8 mouse cellular contexts compared by ENCODE assay signal in genomic region chr7:139212754-139213745, GRCm38 (mm10). TPM values are rescaled to one million over a fixed set of nuclear protein-coding genes. Genes with fewer than 3 reads are reported as not detected.
DNase-seq lines count a peak whose midpoint lies in the region; ATAC-seq lines count a peak whose summit lies in the region.

Gene Lrrc27 (plus strand): TSS chr7:139212988.
Gene Stk32c (minus strand): TSS chr7:139213307.

- peak; percentile 92 for ATAC-seq in erythroblast, adult 5-6 weeks (replicated peaks; ENCODE audit: low FRiP score, poor library complexity, severe bottlenecking)
- peak; percentile 98 for ATAC-seq in kidney, embryonic 15.5 days (replicated peaks; ENCODE audit: low FRiP score)
- ATAC-seq in monocyte, adult 5-6 weeks (replicated peaks; ENCODE audit: insufficient number of reproducible peaks, low FRiP score, low TSS enrichment, poor library complexity, severe bottlenecking): peak; percentile 92

- peak within 1 kb of the TSS; percentile 97 for H3K27ac ChIP-seq in heart, embryonic 10.5 days
- peak within 1 kb of the TSS; percentile 88 for H3K27ac ChIP-seq in kidney, embryonic 15.5 days

- H3K9me3 ChIP-seq in heart, embryonic 10.5 days: no peaks in the 10 kb centered on the region
- H3K9me3 ChIP-seq in kidney, embryonic 15.5 days (replicated peaks): no peaks in the 10 kb centered on the region

- H3K4me2 ChIP-seq in kidney, embryonic 15.5 days: peak within 1 kb of the TSS; percentile 74

- no peaks in the 10 kb centered on the region for H3K36me3 ChIP-seq in heart, embryonic 10.5 days
- H3K36me3 ChIP-seq in kidney, embryonic 15.5 days: no peaks in the 10 kb centered on the region

- H3K9ac ChIP-seq in kidney, embryonic 15.5 days: peak within 1 kb of the TSS; percentile 69

- WGBS in heart, embryonic 10.5 days: 3% methylated on average over 53 of the region's 53 CpGs
- WGBS in kidney, embryonic 15.5 days: 2% methylated on average over 53 of the region's 53 CpGs

- peaks cover 22% of the 10 kb centered on the region for H3K4me1 ChIP-seq in heart, embryonic 10.5 days
- peaks cover 25% of the 10 kb centered on the region for H3K4me1 ChIP-seq in kidney, embryonic 15.5 days

- DNase-seq in B cell, adult 2 months: peak; percentile 98 to 99
- DNase-seq in brain, adult 2 months (ENCODE audit: low read depth, low spot score): peak; percentile 100
- peak; percentile 100 for DNase-seq in heart, embryonic 10.5 days (ENCODE audit: low spot score)
- peak; percentile 97 for DNase-seq in liver
- DNase-seq in spleen, postnatal 4 days (ENCODE audit: low spot score in 2 of 2): peak; percentile 90 to 92

- no peaks in the 10 kb centered on the region for H3K27me3 ChIP-seq in heart, embryonic 10.5 days (ENCODE audit: insufficient read depth, poor library complexity, severe bottlenecking)
- no peaks in the 10 kb centered on the region for H3K27me3 ChIP-seq in kidney, embryonic 15.5 days

- peak within 1 kb of the TSS; percentile 70 for H3K4me3 ChIP-seq in heart, embryonic 10.5 days
- peak within 1 kb of the TSS; percentile 67 for H3K4me3 ChIP-seq in kidney, embryonic 15.5 days (replicated peaks)

RNA-seq across cellular contexts. Expression of gene Lrrc27, which starts in this region (rescaled TPM):
- total RNA-seq in erythroblast, adult 5-6 weeks (2015; ENCODE audit: low replicate concordance): 2.9 TPM in 1 of 2 replicates, not detected in the other
- 0.94 TPM in 1 of 2 replicates, not detected in the other for total RNA-seq in erythroblast, adult 5-6 weeks (2017; ENCODE audit: low replicate concordance)
- polyA plus RNA-seq in heart, embryonic 10.5 days (2016; fragmentation: Nextera tagmentation; extraction: Ambion mirVana): 4.5 TPM in 2 replicates
- 2.9 and 3.0 TPM in 2 replicates for polyA plus RNA-seq in kidney, embryonic 15.5 days (2015; fragmentation: Nextera tagmentation; extraction: Ambion mirVana)
- 0.53 to 1.3 TPM in 2 of 3 replicates, not detected in the other for total RNA-seq in monocyte, adult 5-6 weeks (2017)

RNA-seq across cellular contexts. Expression of gene Stk32c, which starts in this region (rescaled TPM):
- not detected in 2 replicates for total RNA-seq in erythroblast, adult 5-6 weeks (2015; ENCODE audit: low replicate concordance)
- total RNA-seq in erythroblast, adult 5-6 weeks (2017; ENCODE audit: low replicate concordance): not detected in 2 replicates
- polyA plus RNA-seq in heart, embryonic 10.5 days (2016; fragmentation: Nextera tagmentation; extraction: Ambion mirVana): not detected in 2 replicates
- 0.14 and 0.16 TPM in 2 replicates for polyA plus RNA-seq in kidney, embryonic 15.5 days (2015; fragmentation: Nextera tagmentation; extraction: Ambion mirVana)
- total RNA-seq in monocyte, adult 5-6 weeks (2017): 8.6 to 15.5 TPM (median 9.7 TPM) in 3 replicates

Comparison
In these comparisons a context has a peak if more than half of its experiments do, and no peak if none do; other contexts are left out.
1. Peak in every context shown above with its lines: DNase-seq, ATAC-seq, H3K4me3 ChIP-seq and H3K27ac ChIP-seq.